Mouse (Mus musculus) MEL (cell line): ENCODE data around the gene Ppp1r11. TPM values are rescaled to one million over a fixed set of nuclear protein-coding genes. Genes with fewer than 3 reads are reported as not detected.

Experiments used
- DNase-seq: peaks from one replicate; pipeline ENCODE4 v3.0.0; 2011; ENCODE audit warnings: low read depth, low spot score
- H3K27ac ChIP-seq: 2 replicates; pipeline ENCODE4 v1.5.1; 2012; ENCODE audit warnings: low read depth, mild to moderate bottlenecking, control low read depth, low read length, moderate library complexity; ENCODE audit not compliant: control insufficient read depth
- H3K27me3 ChIP-seq, 2 experiments: fragments of 150-350 bp in 1 of 2; sonication (generic) in 1 of 2; 2 replicates each; pipeline ENCODE4 v1.6.1; 2012; ENCODE audit warnings: low read length in 2 of 2, mild to moderate bottlenecking in 2 of 2, improper control_type of control experiment in 1 of 2, moderate library complexity in 1 of 2; ENCODE audit not compliant: insufficient read depth in 2 of 2, control insufficient read depth in 1 of 2
- H3K36me3 ChIP-seq, 2 experiments: 2 replicates each; pipeline ENCODE4 v1.6.1; 2012 to 2014; ENCODE audit warnings: low read length in 2 of 2, improper control_type of control experiment in 1 of 2, inconsistent platforms in 1 of 2, mild to moderate bottlenecking in 1 of 2; ENCODE audit not compliant: insufficient read depth in 2 of 2, control insufficient read depth in 1 of 2
- H3K4me1 ChIP-seq, 2 experiments: fragments of 150-350 bp in 1 of 2; sonication (generic) in 1 of 2; 2 replicates each; pipeline ENCODE4 v1.6.1; 2012; ENCODE audit warnings: low read length in 2 of 2, improper control_type of control experiment in 1 of 2, mild to moderate bottlenecking in 1 of 2; ENCODE audit not compliant: insufficient read depth in 2 of 2, control insufficient read depth in 1 of 2
- H3K4me3 ChIP-seq, 2 experiments: fragments of 150-350 bp in 1 of 2; sonication (generic) in 1 of 2; 2 replicates each; pipeline ENCODE4 v1.5.1; 2012; ENCODE audit warnings: low read depth in 2 of 2, low read length in 2 of 2, mild to moderate bottlenecking in 2 of 2, moderate library complexity in 2 of 2, control low read depth in 1 of 2, improper control_type of control experiment in 1 of 2; ENCODE audit not compliant: control insufficient read depth in 1 of 2, insufficient read depth in 1 of 2
- H3K79me2 ChIP-seq: 2 replicates; pipeline ENCODE4 v1.6.1; 2012; ENCODE audit warnings: mild to moderate bottlenecking, low read length, moderate library complexity; ENCODE audit not compliant: control insufficient read depth, poor library complexity, insufficient read depth
- H3K9ac ChIP-seq: 2 replicates; pipeline ENCODE4 v1.6.1; 2012; ENCODE audit warnings: low read depth, mild to moderate bottlenecking, control low read depth, low read length, moderate library complexity; ENCODE audit not compliant: control insufficient read depth, poor library complexity, severe bottlenecking
- H3K9me3 ChIP-seq: fragments of 150-350 bp; sonication (generic); replicated peaks from 2 replicates; pipeline ENCODE4 v1.6.1; 2012; ENCODE audit warnings: mild to moderate bottlenecking, low read length, improper control_type of control experiment, moderate library complexity; ENCODE audit not compliant: insufficient read depth
- CHD1 ChIP-seq: IDR thresholded peaks from 2 replicates; pipeline ENCODE4 v1.6.1; 2012; ENCODE audit warnings: low read depth, mild to moderate bottlenecking, inconsistent platforms, low read length, improper control_type of control experiment
- CHD2 ChIP-seq: IDR thresholded peaks from 2 replicates; pipeline ENCODE4 v1.6.1; 2011; ENCODE audit warnings: low read length, improper control_type of control experiment
- ELF1 ChIP-seq: IDR thresholded peaks from 2 replicates; pipeline ENCODE4 v1.6.1; 2014; ENCODE audit warnings: low read depth, mild to moderate bottlenecking, inconsistent platforms, low read length, improper control_type of control experiment, moderate library complexity
- HCFC1 ChIP-seq: IDR thresholded peaks from 2 replicates; pipeline ENCODE4 v1.6.1; 2012; ENCODE audit warnings: low read depth, mild to moderate bottlenecking, inconsistent platforms, low read length, improper control_type of control experiment, moderate library complexity
- MAFK ChIP-seq: IDR thresholded peaks from 2 replicates; pipeline ENCODE4 v1.6.1; 2011; ENCODE audit warnings: low read depth, mild to moderate bottlenecking, low read length, improper control_type of control experiment, borderline replicate concordance
- MXI1 ChIP-seq: IDR thresholded peaks from 2 replicates; pipeline ENCODE4 v1.6.1; 2011; ENCODE audit warnings: mild to moderate bottlenecking, low read depth, low read length, improper control_type of control experiment
- MYC ChIP-seq: IDR thresholded peaks from 2 replicates; pipeline ENCODE4 v1.6.1; 2011; ENCODE audit warnings: low read depth, mild to moderate bottlenecking, low read length, improper control_type of control experiment, moderate library complexity
- POLR2AphosphoS2 ChIP-seq: IDR thresholded peaks from 2 replicates; pipeline ENCODE4 v1.6.1; 2011; ENCODE audit warnings: low read length, improper control_type of control experiment
- RAD21 ChIP-seq: IDR thresholded peaks from 2 replicates; pipeline ENCODE4 v1.6.1; 2011; ENCODE audit warnings: mild to moderate bottlenecking, low read depth, low read length, improper control_type of control experiment
- RCOR1 ChIP-seq: IDR thresholded peaks from 2 replicates; pipeline ENCODE4 v1.6.1; 2012; ENCODE audit warnings: low read depth, mild to moderate bottlenecking, inconsistent platforms, low read length, improper control_type of control experiment
- SMC3 ChIP-seq: IDR thresholded peaks from 2 replicates; pipeline ENCODE4 v1.6.1; 2011; ENCODE audit warnings: low read depth, low read length, improper control_type of control experiment
- TCF12 ChIP-seq: IDR thresholded peaks from 2 replicates; pipeline ENCODE4 v1.6.1; 2014; ENCODE audit warnings: low read depth, mild to moderate bottlenecking, inconsistent platforms, low read length, improper control_type of control experiment, moderate library complexity
- UBTF ChIP-seq: IDR thresholded peaks from 2 replicates; pipeline ENCODE4 v1.6.1; 2012; ENCODE audit warnings: low read depth, mild to moderate bottlenecking, inconsistent platforms, low read length, improper control_type of control experiment, moderate library complexity, borderline replicate concordance; ENCODE audit not compliant: insufficient read depth
- USF1 ChIP-seq: IDR thresholded peaks from 2 replicates; pipeline ENCODE4 v1.6.1; 2014; ENCODE audit warnings: low read depth, mild to moderate bottlenecking, inconsistent platforms, low read length, improper control_type of control experiment, moderate library complexity
- USF2 ChIP-seq, 2 experiments: IDR thresholded peaks; 2 replicates each; pipeline ENCODE4 v1.6.1; 2011 to 2012; ENCODE audit warnings: improper control_type of control experiment in 2 of 2, low read length in 2 of 2, borderline replicate concordance in 1 of 2, inconsistent platforms in 1 of 2, low read depth in 1 of 2, mild to moderate bottlenecking in 1 of 2; ENCODE audit not compliant: insufficient read depth in 1 of 2
- polyA plus RNA-seq, 2 experiments: library from polyadenylated mRNA; stranded (reverse) in 1 of 2; unstranded in 1 of 2; fragments of >175 nt in 1 of 2; fragments of >200 nt in 1 of 2; gene quantifications; 2 replicates each; pipeline versions ENCODE4 v1.2.1 to v1.2.4; 2012; ENCODE audit warnings: low replicate concordance in 2 of 2, low read depth in 1 of 2; ENCODE audit not compliant: insufficient read length in 2 of 2, insufficient read depth in 1 of 2, missing spikeins in 1 of 2
- total RNA-seq: library from RNA; depleted of rRNA; stranded (reverse); fragments of 300-350 nt; gene quantifications from 2 replicates; pipeline ENCODE4 v1.2.3, GENCODE M21; 2012

Gene Ppp1r11
- total and polyA plus RNA-seq, 3 experiments, result 138 to 146 TPM; not detected in 1

- Histone ChIP-seq H3K36me3 (no peaks in the 10 kb centered on the region), H3K4me3 (no peak overlapping the region), H3K27me3 (peaks cover 5 to 9% of the 10 kb centered on the region in 2 experiments), H3K9ac (no peak overlapping the region), H3K27ac (no peak overlapping the region)
- no peak for TF ChIP-seq CHD2
- TF ChIP-seq USF1, result no peak
- no peak for TF ChIP-seq RAD21
- TF ChIP-seq USF2 (IDR thresholded peaks at IDR 0.05; ENCODE audit: borderline replicate concordance in 1 of 2, insufficient read depth in 1 of 2, low read depth in 1 of 2, low read length in 2 of 2), result no peak
- no peak for TF ChIP-seq UBTF
- no peak for TF ChIP-seq ELF1
- TF ChIP-seq TCF12, result no peak
- TF ChIP-seq MAFK, result no peak
- no peak for TF ChIP-seq HCFC1
- TF ChIP-seq SMC3, result no peak
- TF ChIP-seq MYC, result no peak
- TF ChIP-seq MXI1, result no peak
- TF ChIP-seq, all 39 proteins: peak for 0
- DNase-seq, result no peak
- Histone ChIP-seq H3K4me1 (no peaks in the 10 kb centered on the region), H3K9me3 (no peaks in the 10 kb centered on the region), H3K79me2 (no peaks in the 10 kb centered on the region)
Observed at GRCm38 (mm10) chr17:36922715-36923114, 28.8 kb downstream of the Ppp1r11 start.

GRCm38 (mm10) chr17:36920239-36920638, 31.3 kb downstream of the Ppp1r11 start:
- no peaks in the 10 kb centered on the region for H3K79me2 ChIP-seq
- H3K4me3 ChIP-seq, result no peak overlapping the region
- TF ChIP-seq MXI1 (no peak), CHD1 (no peak), MAFK (no peak), RCOR1 (no peak), RAD21 (no peak), POLR2AphosphoS2 (no peak)
- H3K27ac ChIP-seq, result no peak overlapping the region
- no peak for DNase-seq
- peaks cover 5 to 9% of the 10 kb centered on the region in 2 experiments for H3K27me3 ChIP-seq
- H3K4me1 ChIP-seq, result no peaks in the 10 kb centered on the region
- H3K9ac ChIP-seq, result no peak overlapping the region
- no peaks in the 10 kb centered on the region for H3K36me3 ChIP-seq
- H3K9me3 ChIP-seq, result no peaks in the 10 kb centered on the region
